Mouse (Mus musculus) G1E (cell line): ENCODE data around the gene Dscaml1.

Experiments used
- CTCF ChIP-seq: IDR thresholded peaks from 2 replicates; pipeline ENCODE4 v1.5.1; 2012; ENCODE audit warnings: low read depth, low read length, inconsistent platforms, mixed read lengths
- GATA1 ChIP-seq: IDR thresholded peaks from 2 replicates; pipeline ENCODE4 v1.6.1; 2012; ENCODE audit warnings: borderline replicate concordance, low read length, inconsistent platforms, mixed read lengths
- GATA2 ChIP-seq: IDR thresholded peaks from 2 replicates; pipeline ENCODE4 v1.6.1; 2012; ENCODE audit warnings: low read depth, low read length, inconsistent platforms, borderline replicate concordance

GRCm38 (mm10) chr9:45410614-45411013 is 15.8 kb upstream of the Dscaml1 start:
- TF ChIP-seq CTCF (no peak), GATA2 (no peak), GATA1 (no peak)
